Mouse (Mus musculus): ENCODE data around the gene Nadk.

DNA sequence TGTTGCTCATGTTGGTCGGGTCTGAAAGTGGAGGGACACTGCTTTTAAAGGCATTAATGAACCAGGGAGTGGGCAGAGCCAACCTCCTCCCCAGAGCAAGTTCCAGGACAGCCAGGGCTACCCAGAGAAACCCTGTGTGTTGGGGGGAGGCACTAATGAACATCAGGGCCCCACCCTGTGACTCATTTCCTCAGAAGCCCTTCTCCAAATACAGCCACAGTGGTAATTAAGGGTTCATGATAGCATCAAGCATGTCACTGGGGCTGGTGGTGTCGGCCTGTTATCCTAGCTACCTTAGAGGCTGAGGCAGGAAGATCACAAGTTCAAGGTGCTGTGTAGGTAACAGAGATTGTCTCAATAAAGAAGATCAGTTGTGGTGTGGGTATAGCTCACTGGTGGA is 9.3 kb downstream of the Nadk start:
- TF ChIP-seq CTCF (IDR thresholded peaks at IDR 0.05; ENCODE audit: low read depth, low read length) (no peak), POLR2A (IDR thresholded peaks at IDR 0.05; ENCODE audit: insufficient read depth, low read length) (no peak), EP300 (IDR thresholded peaks at IDR 0.05; ENCODE audit: insufficient read depth, low read depth, low read length) (no peak)
